Comparison of ENCODE assay signal across 30 mouse cellular contexts in genomic region chr9:7714908-7715175, GRCm38 (mm10). TPM values are rescaled to one million over a fixed set of nuclear protein-coding genes. Genes with fewer than 3 reads are reported as not detected.
DNase-seq lines count a peak whose midpoint lies in the region; ATAC-seq and TF ChIP-seq lines count a peak whose summit lies in the region.
"Had no signal": no experiment of that assay in that cellular context is flagged by ENCODE, and none has a peak within 500 bp of the region (broad histone marks: within the 10 kb centered on the region; RNA-seq: fewer than 3 reads in every experiment).

No protein-coding gene starts in this region.

- H3K4me1 ChIP-seq in forebrain, embryonic 12.5 days: no peaks in the 10 kb centered on the region
- H3K4me1 ChIP-seq in forebrain, embryonic 16.5 days (replicated peaks; ENCODE audit: control insufficient read depth, insufficient read depth, low read length): no peaks in the 10 kb centered on the region
- H3K4me1 ChIP-seq in hindbrain, embryonic 13.5 days (replicated peaks): no peaks in the 10 kb centered on the region
- no peaks in the 10 kb centered on the region for H3K4me1 ChIP-seq in hindbrain, embryonic 14.5 days (replicated peaks; ENCODE audit: control insufficient read depth, insufficient read depth, low read length)
- no peaks in the 10 kb centered on the region for H3K4me1 ChIP-seq in midbrain, embryonic 11.5 days (ENCODE audit: control insufficient read depth, insufficient read depth, low read length)
- no peaks in the 10 kb centered on the region for H3K4me1 ChIP-seq in midbrain, postnatal 0 days (ENCODE audit: insufficient read depth, low read length)
- H3K4me1 ChIP-seq: embryonic facial prominence, embryonic 12.5 days; liver, embryonic 15.5 days; neural tube, embryonic 13.5 days; stomach, embryonic 15.5 days had no signal

- no peak overlapping the region for H3K9ac ChIP-seq in forebrain, embryonic 12.5 days
- H3K9ac ChIP-seq in forebrain, embryonic 16.5 days (replicated peaks; ENCODE audit: low read depth, low read length): no peak overlapping the region
- H3K9ac ChIP-seq in hindbrain, embryonic 13.5 days: no peak overlapping the region
- H3K9ac ChIP-seq in hindbrain, embryonic 14.5 days: no peak overlapping the region
- no peak overlapping the region for H3K9ac ChIP-seq in midbrain, embryonic 11.5 days (ENCODE audit: low read length)
- no peak overlapping the region for H3K9ac ChIP-seq in midbrain, postnatal 0 days (replicated peaks; ENCODE audit: low read length, poor library complexity, severe bottlenecking)
- H3K9ac ChIP-seq: embryonic facial prominence, embryonic 12.5 days; liver, embryonic 15.5 days; neural tube, embryonic 13.5 days; stomach, embryonic 15.5 days had no signal

- ATAC-seq in forebrain, embryonic 12.5 days (ENCODE audit: low FRiP score): peak; percentile 60; the same call in 1 of the 2 replicates
- ATAC-seq in forebrain, embryonic 16.5 days: no peak
- peak; percentile 61 for ATAC-seq in hindbrain, embryonic 13.5 days (ENCODE audit: low FRiP score)
- no peak for ATAC-seq in hindbrain, embryonic 14.5 days (ENCODE audit: low FRiP score)
- peak; percentile 56; the same call in 1 of the 2 replicates for ATAC-seq in midbrain, embryonic 11.5 days (ENCODE audit: low FRiP score)
- ATAC-seq in midbrain, postnatal 0 days (ENCODE audit: low FRiP score): no peak
- ATAC-seq in megakaryocyte, adult 5-6 weeks (ENCODE audit: poor library complexity, severe bottlenecking): 0 out of 2 replicates have a peak, but pooled peaks have one; percentile 2

- TF ChIP-seq CTCF in midbrain, postnatal 0 days (IDR thresholded peaks at IDR 0.05): no peak

- DNase-seq in hindbrain, embryonic 14.5 days (ENCODE audit: low spot score): no peak
- no peak for DNase-seq in midbrain, embryonic 11.5 days (ENCODE audit: low spot score, missing footprints)
- DNase-seq in midbrain, postnatal 0 days (ENCODE audit: low spot score): no peak
- no peak for DNase-seq in left cerebral cortex, adult 11 months (ENCODE audit: low spot score)
- DNase-seq: adrenal gland, postnatal 10 days; cerebellum, adult 18-20 months; gastrocnemius, postnatal 36 days; heart, postnatal 4 days; kidney, postnatal 25 days; right cerebral cortex, adult 18-20 months; right cerebral cortex, postnatal 4 days; thymus, postnatal 25 days had no signal

- no peak overlapping the region for H3K4me2 ChIP-seq in forebrain, embryonic 12.5 days
- no peak overlapping the region for H3K4me2 ChIP-seq in forebrain, embryonic 16.5 days (ENCODE audit: low read length)
- no peak overlapping the region for H3K4me2 ChIP-seq in hindbrain, embryonic 13.5 days
- H3K4me2 ChIP-seq in hindbrain, embryonic 14.5 days (replicated peaks): no peak overlapping the region
- no peak overlapping the region for H3K4me2 ChIP-seq in midbrain, embryonic 11.5 days
- H3K4me2 ChIP-seq in midbrain, postnatal 0 days (ENCODE audit: low read depth, low read length, poor library complexity, severe bottlenecking): no peak overlapping the region
- H3K4me2 ChIP-seq: embryonic facial prominence, embryonic 12.5 days; liver, embryonic 15.5 days; neural tube, embryonic 13.5 days; stomach, embryonic 15.5 days had no signal

- H3K4me3 ChIP-seq in forebrain, embryonic 12.5 days (replicated peaks): no peak overlapping the region
- H3K4me3 ChIP-seq in forebrain, embryonic 16.5 days (replicated peaks; ENCODE audit: low read length): no peak overlapping the region
- no peak overlapping the region for H3K4me3 ChIP-seq in hindbrain, embryonic 13.5 days
- no peak overlapping the region for H3K4me3 ChIP-seq in hindbrain, embryonic 14.5 days (replicated peaks; ENCODE audit: low read length)
- no peak overlapping the region for H3K4me3 ChIP-seq in midbrain, embryonic 11.5 days (ENCODE audit: low read depth, low read length)
- no peak overlapping the region for H3K4me3 ChIP-seq in midbrain, postnatal 0 days (ENCODE audit: low read depth, low read length)
- H3K4me3 ChIP-seq: embryonic facial prominence, embryonic 12.5 days; layer of hippocampus, adult 2 months; liver, embryonic 15.5 days; neural tube, embryonic 13.5 days; stomach, embryonic 15.5 days had no signal

- H3K9me3 ChIP-seq in forebrain, embryonic 12.5 days: no peaks in the 10 kb centered on the region
- no peaks in the 10 kb centered on the region for H3K9me3 ChIP-seq in forebrain, embryonic 16.5 days (ENCODE audit: control insufficient read depth, low read length)
- no peaks in the 10 kb centered on the region for H3K9me3 ChIP-seq in hindbrain, embryonic 13.5 days
- H3K9me3 ChIP-seq in hindbrain, embryonic 14.5 days (ENCODE audit: control insufficient read depth, low read length): no peaks in the 10 kb centered on the region
- H3K9me3 ChIP-seq in midbrain, embryonic 11.5 days (ENCODE audit: control insufficient read depth, low read length): no peaks in the 10 kb centered on the region
- H3K9me3 ChIP-seq in midbrain, postnatal 0 days (ENCODE audit: low read length): no peaks in the 10 kb centered on the region
- H3K9me3 ChIP-seq: embryonic facial prominence, embryonic 12.5 days; liver, embryonic 15.5 days; neural tube, embryonic 13.5 days; stomach, embryonic 15.5 days had no signal

- no peaks in the 10 kb centered on the region for H3K36me3 ChIP-seq in forebrain, embryonic 12.5 days (replicated peaks)
- H3K36me3 ChIP-seq in forebrain, embryonic 16.5 days (ENCODE audit: control insufficient read depth, insufficient read depth): no peaks in the 10 kb centered on the region
- H3K36me3 ChIP-seq in hindbrain, embryonic 13.5 days: no peaks in the 10 kb centered on the region
- H3K36me3 ChIP-seq in hindbrain, embryonic 14.5 days (replicated peaks; ENCODE audit: control insufficient read depth, insufficient read depth): no peaks in the 10 kb centered on the region
- H3K36me3 ChIP-seq in midbrain, embryonic 11.5 days (ENCODE audit: control insufficient read depth, insufficient read depth, low read length): no peaks in the 10 kb centered on the region
- H3K36me3 ChIP-seq in midbrain, postnatal 0 days (ENCODE audit: insufficient read depth, low read length): no peaks in the 10 kb centered on the region
- H3K36me3 ChIP-seq: embryonic facial prominence, embryonic 12.5 days; liver, embryonic 15.5 days; neural tube, embryonic 13.5 days; stomach, embryonic 15.5 days had no signal

- H3K27me3 ChIP-seq in forebrain, embryonic 12.5 days: no peaks in the 10 kb centered on the region
- H3K27me3 ChIP-seq in forebrain, embryonic 16.5 days (replicated peaks; ENCODE audit: control insufficient read depth, insufficient read depth, low read length): no peaks in the 10 kb centered on the region
- no peaks in the 10 kb centered on the region for H3K27me3 ChIP-seq in hindbrain, embryonic 13.5 days
- no peaks in the 10 kb centered on the region for H3K27me3 ChIP-seq in hindbrain, embryonic 14.5 days (ENCODE audit: control insufficient read depth, insufficient read depth, low read length)
- no peaks in the 10 kb centered on the region for H3K27me3 ChIP-seq in midbrain, embryonic 11.5 days (ENCODE audit: control insufficient read depth, insufficient read depth, low read length)
- no peaks in the 10 kb centered on the region for H3K27me3 ChIP-seq in midbrain, postnatal 0 days (ENCODE audit: insufficient read depth, low read length)
- H3K27me3 ChIP-seq: embryonic facial prominence, embryonic 12.5 days; liver, embryonic 15.5 days; neural tube, embryonic 13.5 days; stomach, embryonic 15.5 days had no signal

- H3K27ac ChIP-seq in forebrain, embryonic 12.5 days: no peak overlapping the region
- no peak overlapping the region for H3K27ac ChIP-seq in forebrain, embryonic 16.5 days (ENCODE audit: low read length)
- no peak overlapping the region for H3K27ac ChIP-seq in hindbrain, embryonic 13.5 days
- no peak overlapping the region for H3K27ac ChIP-seq in hindbrain, embryonic 14.5 days
- H3K27ac ChIP-seq in midbrain, embryonic 11.5 days (ENCODE audit: low read depth, low read length): no peak overlapping the region
- H3K27ac ChIP-seq in midbrain, postnatal 0 days (ENCODE audit: low read depth, low read length): no peak overlapping the region
- H3K27ac ChIP-seq: embryonic facial prominence, embryonic 12.5 days; layer of hippocampus, adult 2 months; liver, embryonic 15.5 days; macrophage; neural tube, embryonic 13.5 days; stomach, embryonic 15.5 days had no signal

- 76% methylated on average over 2 of the region's 2 CpGs for WGBS in forebrain, embryonic 12.5 days
- WGBS in forebrain, embryonic 16.5 days: 70% methylated on average over 2 of the region's 2 CpGs
- WGBS in hindbrain, embryonic 13.5 days: 78% methylated on average over 2 of the region's 2 CpGs
- WGBS in hindbrain, embryonic 14.5 days: 71% methylated on average over 2 of the region's 2 CpGs
- WGBS in midbrain, embryonic 11.5 days: 67% methylated on average over 2 of the region's 2 CpGs
- WGBS in midbrain, postnatal 0 days: 71% methylated on average over 2 of the region's 2 CpGs

RNA-seq across cellular contexts. Expression of gene Mmp7, which starts 23.0 kb away (rescaled TPM):
- polyA plus RNA-seq in forebrain, embryonic 12.5 days (2016; fragmentation: Nextera tagmentation; extraction: Ambion mirVana): not detected in 2 replicates
- not detected in 2 replicates for polyA plus RNA-seq in forebrain, embryonic 16.5 days (2015; fragmentation: Nextera tagmentation; extraction: Ambion mirVana)
- not detected in 2 replicates for polyA plus RNA-seq in hindbrain, embryonic 13.5 days (2015; fragmentation: Nextera tagmentation; extraction: Ambion mirVana)
- polyA plus RNA-seq in hindbrain, embryonic 14.5 days (2014; fragmentation: Nextera tagmentation; extraction: Ambion mirVana): not detected in 2 replicates
- not detected in 2 replicates for polyA plus RNA-seq in midbrain, embryonic 11.5 days (2014; fragmentation: Nextera tagmentation; extraction: Ambion mirVana)
- not detected in 2 replicates for total RNA-seq in midbrain, postnatal 0 days (2014; rRNA removed)
- not detected in 2 replicates for polyA plus RNA-seq in midbrain, postnatal 0 days (2015; fragmentation: Nextera tagmentation; extraction: Ambion mirVana)
- total RNA-seq in megakaryocyte, adult 5-6 weeks (2015): not detected in 2 replicates
- not detected in 2 replicates for total RNA-seq in megakaryocyte, adult 5-6 weeks (2017)
- total RNA-seq: adrenal gland, postnatal 10 days; gastrocnemius, adult 18-20 months; gastrocnemius, postnatal 36 days; heart, adult 8-10 months; heart, postnatal 4 days; layer of hippocampus, adult 2 months; layer of hippocampus, postnatal 36 days; left cerebral cortex, postnatal 14 days had no signal
- polyA plus RNA-seq: embryonic facial prominence, embryonic 12.5 days; heart, embryonic 14.5 days; inflammation-experienced regulatory T-cells, adult 6 months; limb, embryonic 14.5 days; liver, embryonic 15.5 days; lung, embryonic 16.5 days; macrophage; neural tube, embryonic 13.5 days had no signal

RNA-seq across cellular contexts. Expression of gene Tmem123, which starts 49.0 kb away (rescaled TPM):
- polyA plus RNA-seq in forebrain, embryonic 12.5 days (2016; fragmentation: Nextera tagmentation; extraction: Ambion mirVana): 85.1 and 86.5 TPM in 2 replicates
- polyA plus RNA-seq in forebrain, embryonic 16.5 days (2015; fragmentation: Nextera tagmentation; extraction: Ambion mirVana): 23.0 and 31.0 TPM in 2 replicates
- 32.7 and 33.4 TPM in 2 replicates for polyA plus RNA-seq in hindbrain, embryonic 13.5 days (2015; fragmentation: Nextera tagmentation; extraction: Ambion mirVana)
- polyA plus RNA-seq in hindbrain, embryonic 14.5 days (2014; fragmentation: Nextera tagmentation; extraction: Ambion mirVana): 25.6 and 28.3 TPM in 2 replicates
- 140 and 153 TPM in 2 replicates for polyA plus RNA-seq in midbrain, embryonic 11.5 days (2014; fragmentation: Nextera tagmentation; extraction: Ambion mirVana)
- total RNA-seq in midbrain, postnatal 0 days (2014; rRNA removed): 14.3 and 19.8 TPM in 2 replicates
- 9.6 and 10.1 TPM in 2 replicates for polyA plus RNA-seq in midbrain, postnatal 0 days (2015; fragmentation: Nextera tagmentation; extraction: Ambion mirVana)
- total RNA-seq in megakaryocyte, adult 5-6 weeks (2015): 113 and 117 TPM in 2 replicates
- total RNA-seq in megakaryocyte, adult 5-6 weeks (2017): 114 and 121 TPM in 2 replicates

Comparison
In these comparisons a context has a peak if more than half of its experiments do, and no peak if none do; other contexts are left out.
1. ATAC-seq: peak in forebrain, embryonic 12.5 days (single experiment), hindbrain, embryonic 13.5 days (single experiment), midbrain, embryonic 11.5 days (single experiment) and megakaryocyte, adult 5-6 weeks (single experiment); none in forebrain, embryonic 16.5 days (single experiment), hindbrain, embryonic 14.5 days (single experiment) and midbrain, postnatal 0 days (single experiment).